Mouse (Mus musculus): ENCODE results near the gene 1700024P04Rik. TPM values are rescaled to one million over a fixed set of nuclear protein-coding genes. Genes with fewer than 3 reads are reported as not detected.
"Not testable (repeated sequence)": the region's sequence is repeated elsewhere in the genome, so short reads cannot be mapped to it uniquely, and the experiment has no call there.

The 1700024P04Rik gene
- polyA plus RNA-seq, 1 experiment from 2014 or later = not detected

- 61% methylated on average over 4 of the region's 4 CpGs for WGBS
- DNase-seq (ENCODE audit: low spot score) = no peak
- no peaks in the 10 kb centered on the region for H3K36me3 ChIP-seq (ENCODE audit: control insufficient read depth, insufficient read depth, low read length)
- H3K27me3 ChIP-seq (replicated peaks; ENCODE audit: control insufficient read depth, insufficient read depth, low read length) = no peaks in the 10 kb centered on the region
- H3K9ac ChIP-seq (ENCODE audit: low read depth, low read length) = no peak overlapping the region
- H3K27ac ChIP-seq (ENCODE audit: low read depth, low read length) = no peak overlapping the region
- H3K4me1 ChIP-seq (replicated peaks; ENCODE audit: control insufficient read depth, insufficient read depth, low read length) = peaks cover 12% of the 10 kb centered on the region
- ATAC-seq (replicated peaks; ENCODE audit: low FRiP score) = no peak
- no peaks in the 10 kb centered on the region for H3K9me3 ChIP-seq (ENCODE audit: control insufficient read depth, low read length)
- no peak overlapping the region for H3K4me2 ChIP-seq
- H3K4me3 ChIP-seq (ENCODE audit: low read depth, low read length) = no peak overlapping the region
These were observed 32.3 kb upstream of the 1700024P04Rik start for GRCm38 (mm10) chr13:99016696-99017095.

DNA sequence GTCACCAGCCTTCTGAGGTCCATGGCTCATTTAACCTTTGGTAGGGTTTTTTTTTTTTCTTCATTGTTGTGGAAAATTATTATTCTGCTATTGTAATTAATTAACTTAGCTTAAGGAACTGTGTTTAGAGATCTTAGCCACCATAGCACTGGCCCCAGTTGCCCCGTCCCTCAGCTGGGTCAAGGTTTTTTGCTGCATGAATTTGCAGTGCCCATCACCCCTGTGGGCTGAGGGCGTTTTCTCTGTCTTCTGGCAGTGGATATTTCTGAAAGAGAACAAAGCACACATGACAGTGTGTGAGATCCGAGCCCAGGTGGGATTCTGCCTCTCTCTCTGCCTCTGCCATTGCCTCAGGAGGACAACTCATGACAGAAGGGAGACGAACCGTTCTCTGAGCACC lies 28.5 kb upstream of the 1700024P04Rik start:
- no peak overlapping the region for H3K9ac ChIP-seq (ENCODE audit: low read depth, low read length)
- H3K4me2 ChIP-seq = no peak overlapping the region
- DNase-seq (ENCODE audit: low spot score) = no peak

GRCm38 (mm10) chr13:99008013-99008412 lies 23.6 kb upstream of the 1700024P04Rik start:
- no peaks in the 10 kb centered on the region for H3K36me3 ChIP-seq (ENCODE audit: control insufficient read depth, insufficient read depth, low read length)
- H3K4me3 ChIP-seq (ENCODE audit: low read depth, low read length) = no peak overlapping the region
- WGBS = 84% methylated on average over 5 of the region's 5 CpGs
- no peaks in the 10 kb centered on the region for H3K4me1 ChIP-seq (replicated peaks; ENCODE audit: control insufficient read depth, insufficient read depth, low read length)
- no peak overlapping the region for H3K9ac ChIP-seq (ENCODE audit: low read depth, low read length)
- H3K4me2 ChIP-seq = no peak overlapping the region
- no peak for ATAC-seq (replicated peaks; ENCODE audit: low FRiP score)
- peaks cover 6% of the 10 kb centered on the region; the same call in 1 of the 2 replicates for H3K9me3 ChIP-seq (ENCODE audit: control insufficient read depth, low read length)
- H3K27me3 ChIP-seq (replicated peaks; ENCODE audit: control insufficient read depth, insufficient read depth, low read length) = no peaks in the 10 kb centered on the region
- DNase-seq (ENCODE audit: low spot score) = no peak
- H3K27ac ChIP-seq (ENCODE audit: low read depth, low read length) = no peak overlapping the region

More for the DNA sequence above, 28.5 kb upstream of the 1700024P04Rik start:
- H3K4me3 ChIP-seq (ENCODE audit: low read depth, low read length) = no peak overlapping the region
- no peaks in the 10 kb centered on the region for H3K9me3 ChIP-seq (ENCODE audit: control insufficient read depth, low read length)
- ATAC-seq (replicated peaks; ENCODE audit: low FRiP score) = no peak
- no peaks in the 10 kb centered on the region for H3K27me3 ChIP-seq (replicated peaks; ENCODE audit: control insufficient read depth, insufficient read depth, low read length)
- no peaks in the 10 kb centered on the region for H3K36me3 ChIP-seq (ENCODE audit: control insufficient read depth, insufficient read depth, low read length)
- no peaks in the 10 kb centered on the region for H3K4me1 ChIP-seq (replicated peaks; ENCODE audit: control insufficient read depth, insufficient read depth, low read length)
- 81% methylated on average over 5 of the region's 5 CpGs for WGBS
- no peak overlapping the region for H3K27ac ChIP-seq (ENCODE audit: low read depth, low read length)

DNA sequence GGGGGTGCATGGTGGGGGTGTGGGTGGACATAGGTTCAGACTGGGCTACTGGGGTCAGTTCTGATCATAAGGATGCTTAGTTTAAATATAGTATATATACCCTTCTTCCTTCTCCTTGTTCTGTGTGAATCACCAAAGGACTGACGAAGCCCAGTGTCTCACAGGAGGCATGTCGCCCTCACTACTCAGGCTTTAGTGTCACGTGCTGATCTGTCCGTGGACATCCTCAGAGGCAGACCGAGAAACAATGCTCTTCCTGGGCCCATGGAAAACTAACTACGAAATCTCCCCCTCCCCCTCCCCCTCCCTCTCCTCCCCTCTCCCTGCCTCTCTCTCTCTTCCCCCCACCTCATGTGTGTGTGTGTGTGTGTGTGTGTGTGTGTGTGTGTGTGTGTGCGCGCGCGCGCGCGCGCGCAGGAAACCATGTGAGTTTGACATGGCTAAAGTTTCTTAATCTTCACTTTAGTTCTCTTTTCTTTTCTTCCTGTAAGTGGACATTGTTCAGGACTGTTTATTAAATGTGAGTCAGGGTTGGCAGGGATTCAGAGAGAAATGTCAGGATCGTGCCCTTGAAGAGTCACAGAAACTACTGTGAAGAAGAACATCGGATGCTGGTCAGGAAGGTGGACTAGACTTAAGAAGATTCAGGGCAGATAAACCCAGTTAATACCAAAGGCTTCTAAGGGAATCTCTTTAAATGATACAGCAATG lies 22.2 kb upstream of the 1700024P04Rik start:
- 89% methylated on average over 17 of the region's 17 CpGs for WGBS
- H3K9me3 ChIP-seq (ENCODE audit: control insufficient read depth, low read length) = peaks cover 6% of the 10 kb centered on the region; the same call in 1 of the 2 replicates
- ATAC-seq (replicated peaks; ENCODE audit: low FRiP score) (no peak), DNase-seq (ENCODE audit: low spot score) (no peak)
- H3K36me3 ChIP-seq (ENCODE audit: control insufficient read depth, insufficient read depth, low read length) = no peaks in the 10 kb centered on the region
- no peaks in the 10 kb centered on the region for H3K27me3 ChIP-seq (replicated peaks; ENCODE audit: control insufficient read depth, insufficient read depth, low read length)
- H3K27ac ChIP-seq (ENCODE audit: low read depth, low read length) = no peak overlapping the region
- no peak overlapping the region for H3K9ac ChIP-seq (ENCODE audit: low read depth, low read length)
- no peaks in the 10 kb centered on the region for H3K4me1 ChIP-seq (replicated peaks; ENCODE audit: control insufficient read depth, insufficient read depth, low read length)
- no peak overlapping the region for H3K4me2 ChIP-seq
- no peak overlapping the region for H3K4me3 ChIP-seq (ENCODE audit: low read depth, low read length)

GRCm38 (mm10) chr13:99001652-99002051 lies 17.3 kb upstream of the 1700024P04Rik start:
- H3K27ac ChIP-seq (ENCODE audit: low read depth, low read length); H3K4me2 ChIP-seq; H3K9ac ChIP-seq (ENCODE audit: low read depth, low read length); DNase-seq (ENCODE audit: low spot score); H3K36me3 ChIP-seq (ENCODE audit: control insufficient read depth, insufficient read depth, low read length); H3K4me1 ChIP-seq (replicated peaks; ENCODE audit: control insufficient read depth, insufficient read depth, low read length); ATAC-seq (replicated peaks; ENCODE audit: low FRiP score); H3K27me3 ChIP-seq (replicated peaks; ENCODE audit: control insufficient read depth, insufficient read depth, low read length); H3K4me3 ChIP-seq (ENCODE audit: low read depth, low read length): not testable (repeated sequence)
- H3K9me3 ChIP-seq (ENCODE audit: control insufficient read depth, low read length) = peaks cover 10% of the 10 kb centered on the region
- WGBS = 88% methylated on average over 2 of the region's 2 CpGs

GRCm38 (mm10) chr13:98997025-98997424 lies 12.7 kb upstream of the 1700024P04Rik start:
- DNase-seq (ENCODE audit: low spot score) (no peak), ATAC-seq (replicated peaks; ENCODE audit: low FRiP score) (no peak)
- WGBS = 36% methylated on average over 5 of the region's 5 CpGs

DNA sequence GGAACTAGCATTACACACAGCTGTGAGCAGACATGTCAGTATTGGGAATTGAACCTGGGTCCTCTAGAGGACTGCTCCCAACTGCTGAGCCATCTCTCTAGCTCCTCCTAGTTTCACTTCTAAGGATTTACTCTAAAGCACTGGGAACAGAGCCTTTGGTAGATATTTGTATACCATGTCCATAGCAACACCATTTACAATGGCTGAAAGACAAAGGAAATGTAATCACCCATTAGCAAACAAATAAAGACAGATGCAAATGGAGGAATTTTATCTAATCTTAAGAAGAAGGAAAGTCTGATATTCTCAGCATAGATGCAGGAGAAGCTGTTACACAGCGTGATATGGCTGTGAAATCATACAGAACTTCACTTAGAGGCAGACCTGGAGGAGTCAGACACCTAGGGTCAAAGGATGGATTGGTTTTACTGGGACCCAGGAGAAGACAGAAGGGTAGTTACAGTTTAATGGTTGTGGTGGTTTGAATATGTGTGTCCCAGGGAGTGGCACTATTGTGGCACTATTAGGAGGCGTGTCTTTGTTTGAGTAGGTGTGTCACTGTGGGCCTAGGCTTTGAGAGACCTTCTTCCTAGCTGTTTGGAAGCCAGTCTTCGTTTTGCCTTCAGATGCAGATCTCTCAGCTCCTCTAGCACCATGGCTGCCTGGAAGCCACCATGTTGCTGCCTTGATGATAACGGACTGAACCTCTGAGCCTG lies 7.1 kb downstream of the 1700024P04Rik start:
- Histone ChIP-seq H3K9ac (ENCODE audit: low read depth, low read length) (no peak overlapping the region), H3K4me2 (no peak overlapping the region), H3K36me3 (ENCODE audit: control insufficient read depth, insufficient read depth, low read length) (no peaks in the 10 kb centered on the region), H3K4me3 (ENCODE audit: low read depth, low read length) (no peak overlapping the region), H3K9me3 (ENCODE audit: control insufficient read depth, low read length) (no peaks in the 10 kb centered on the region), H3K27me3 (replicated peaks; ENCODE audit: control insufficient read depth, insufficient read depth, low read length) (no peaks in the 10 kb centered on the region), H3K27ac (ENCODE audit: low read depth, low read length) (no peak overlapping the region), H3K4me1 (replicated peaks; ENCODE audit: control insufficient read depth, insufficient read depth, low read length) (no peaks in the 10 kb centered on the region)
- ATAC-seq (replicated peaks; ENCODE audit: low FRiP score) (no peak), DNase-seq (ENCODE audit: low spot score) (no peak)
- 82% methylated on average over 4 of the region's 4 CpGs for WGBS

More at GRCm38 (mm10) chr13:98997025-98997424, 12.7 kb upstream of the 1700024P04Rik start:
- no peaks in the 10 kb centered on the region for H3K36me3 ChIP-seq (ENCODE audit: control insufficient read depth, insufficient read depth, low read length)
- no peak overlapping the region for H3K9ac ChIP-seq (ENCODE audit: low read depth, low read length)
- H3K4me3 ChIP-seq (ENCODE audit: low read depth, low read length) = no peak overlapping the region
- H3K4me1 ChIP-seq (replicated peaks; ENCODE audit: control insufficient read depth, insufficient read depth, low read length) = no peaks in the 10 kb centered on the region
- no peak overlapping the region for H3K4me2 ChIP-seq
- peaks cover 4% of the 10 kb centered on the region; the same call in 1 of the 2 replicates for H3K9me3 ChIP-seq (ENCODE audit: control insufficient read depth, low read length)
- H3K27me3 ChIP-seq (replicated peaks; ENCODE audit: control insufficient read depth, insufficient read depth, low read length) = no peaks in the 10 kb centered on the region
- no peak overlapping the region for H3K27ac ChIP-seq (ENCODE audit: low read depth, low read length)

- not testable (repeated sequence) for ATAC-seq (replicated peaks; ENCODE audit: low FRiP score); H3K36me3 ChIP-seq (ENCODE audit: control insufficient read depth, insufficient read depth, low read length); DNase-seq (ENCODE audit: low spot score); H3K4me3 ChIP-seq (ENCODE audit: low read depth, low read length); H3K9ac ChIP-seq (ENCODE audit: low read depth, low read length); H3K4me1 ChIP-seq (replicated peaks; ENCODE audit: control insufficient read depth, insufficient read depth, low read length); H3K9me3 ChIP-seq (ENCODE audit: control insufficient read depth, low read length); H3K27me3 ChIP-seq (replicated peaks; ENCODE audit: control insufficient read depth, insufficient read depth, low read length); H3K4me2 ChIP-seq; H3K27ac ChIP-seq (ENCODE audit: low read depth, low read length)
- 62% methylated on average over 3 of the region's 3 CpGs for WGBS
These were observed 8.3 kb downstream of the 1700024P04Rik start for GRCm38 (mm10) chr13:98976022-98976421.
